ENCODE assay signal across 8 mouse cellular contexts in genomic region chr1:168357680-168358611, GRCm38 (mm10).
A peak's percentile ranks its signal among the peaks of the same experiment; 100 is the strongest.
DNase-seq lines count a peak whose midpoint lies in the region; ATAC-seq lines count a peak whose summit lies in the region.

No protein-coding gene starts in this region.

- intact Hi-C loops in heart, postnatal 14 days (cut with DNase I), result no loop called here

- WGBS in heart, embryonic 12.5 days, result 21% methylated on average over 26 of the region's 26 CpGs
- 4% methylated on average over 26 of the region's 26 CpGs for WGBS in hindbrain, embryonic 12.5 days
- WGBS in midbrain, embryonic 14.5 days, result 2% methylated on average over 26 of the region's 26 CpGs

- no peak for ATAC-seq in heart, embryonic 12.5 days (ENCODE audit: insufficient number of reproducible peaks, low FRiP score)
- ATAC-seq in hindbrain, embryonic 12.5 days (ENCODE audit: low FRiP score), result peak; percentile 73
- peak; percentile 86 for ATAC-seq in midbrain, embryonic 14.5 days (ENCODE audit: low FRiP score, low TSS enrichment)

- peak overlapping the region; percentile 47 for H3K9ac ChIP-seq in heart, embryonic 12.5 days
- peak overlapping the region; percentile 32 for H3K9ac ChIP-seq in hindbrain, embryonic 12.5 days
- H3K9ac ChIP-seq in midbrain, embryonic 14.5 days (replicated peaks; ENCODE audit: low read length), result peak overlapping the region; percentile 21

- H3K27ac ChIP-seq in heart, embryonic 12.5 days (ENCODE audit: poor library complexity, severe bottlenecking), result no peak overlapping the region
- peak overlapping the region; percentile 90 for H3K27ac ChIP-seq in hindbrain, embryonic 12.5 days
- H3K27ac ChIP-seq in midbrain, embryonic 14.5 days (replicated peaks; ENCODE audit: low read depth, low read length), result peak overlapping the region; percentile 89

- DNase-seq in heart, postnatal 14 days, result no peak
- peak; percentile 71 for DNase-seq in brain, adult 2 months (ENCODE audit: low read depth, low spot score)
- DNase-seq in midbrain, embryonic 14.5 days, result peak; percentile 95
- DNase-seq in adrenal gland, postnatal 10 days, result no peak
- no peak for DNase-seq in spleen, adult 18-20 months
- no peak for DNase-seq in gastrocnemius, adult 18-20 months (ENCODE audit: low spot score)

- peak overlapping the region; percentile 15 for H3K4me3 ChIP-seq in heart, embryonic 12.5 days
- peak overlapping the region; percentile 12 for H3K4me3 ChIP-seq in hindbrain, embryonic 12.5 days
- H3K4me3 ChIP-seq in midbrain, embryonic 14.5 days (replicated peaks; ENCODE audit: low read depth, low read length), result 0 out of 2 replicates have a peak overlapping the region, but pooled peaks have one; percentile 14

- H3K9me3 ChIP-seq in heart, embryonic 12.5 days (replicated peaks), result no peaks in the 10 kb centered on the region
- H3K9me3 ChIP-seq in hindbrain, embryonic 12.5 days (replicated peaks), result no peaks in the 10 kb centered on the region
- no peaks in the 10 kb centered on the region for H3K9me3 ChIP-seq in midbrain, embryonic 14.5 days (ENCODE audit: control insufficient read depth, low read length)

- H3K4me2 ChIP-seq in heart, embryonic 12.5 days, result peak overlapping the region; percentile 59
- peak overlapping the region; percentile 51 for H3K4me2 ChIP-seq in hindbrain, embryonic 12.5 days (replicated peaks)
- peak overlapping the region; percentile 55 for H3K4me2 ChIP-seq in midbrain, embryonic 14.5 days (ENCODE audit: low read length)

- peaks cover 59% of the 10 kb centered on the region for H3K4me1 ChIP-seq in heart, embryonic 12.5 days (replicated peaks)
- H3K4me1 ChIP-seq in hindbrain, embryonic 12.5 days, result peaks cover 87% of the 10 kb centered on the region
- H3K4me1 ChIP-seq in midbrain, embryonic 14.5 days (ENCODE audit: control insufficient read depth, insufficient read depth, low read length), result peaks cover 71% of the 10 kb centered on the region

- no peaks in the 10 kb centered on the region for H3K27me3 ChIP-seq in heart, embryonic 12.5 days (replicated peaks)
- H3K27me3 ChIP-seq in hindbrain, embryonic 12.5 days, result no peaks in the 10 kb centered on the region
- H3K27me3 ChIP-seq in midbrain, embryonic 14.5 days (ENCODE audit: control insufficient read depth, insufficient read depth, low read length), result no peaks in the 10 kb centered on the region

- H3K36me3 ChIP-seq in heart, embryonic 12.5 days, result peaks cover 15% of the 10 kb centered on the region
- H3K36me3 ChIP-seq in hindbrain, embryonic 12.5 days, result no peaks in the 10 kb centered on the region
- no peaks in the 10 kb centered on the region for H3K36me3 ChIP-seq in midbrain, embryonic 14.5 days (ENCODE audit: control insufficient read depth, insufficient read depth, low read length)

Comparison
In these comparisons a context has a peak if more than half of its experiments do, and no peak if none do; other contexts are left out.
1. DNase-seq: peak in brain, adult 2 months (single experiment) and midbrain, embryonic 14.5 days (single experiment); none in heart, postnatal 14 days (0 of 2), adrenal gland, postnatal 10 days (single experiment), spleen, adult 18-20 months (0 of 2) and gastrocnemius, adult 18-20 months (single experiment).
2. Peak in every context shown above with its lines, with median percentiles within 50 percentile points of each other: H3K4me2 ChIP-seq, H3K4me3 ChIP-seq and H3K9ac ChIP-seq.